Mouse (Mus musculus): ENCODE data around the gene Fam169a. TPM values are rescaled to one million over a fixed set of nuclear protein-coding genes. Genes with fewer than 3 reads are reported as not detected.

Fam169a gene
- total and polyA plus RNA-seq, 3 experiments: 0.42 to 0.79 TPM; not detected in 1

DNA sequence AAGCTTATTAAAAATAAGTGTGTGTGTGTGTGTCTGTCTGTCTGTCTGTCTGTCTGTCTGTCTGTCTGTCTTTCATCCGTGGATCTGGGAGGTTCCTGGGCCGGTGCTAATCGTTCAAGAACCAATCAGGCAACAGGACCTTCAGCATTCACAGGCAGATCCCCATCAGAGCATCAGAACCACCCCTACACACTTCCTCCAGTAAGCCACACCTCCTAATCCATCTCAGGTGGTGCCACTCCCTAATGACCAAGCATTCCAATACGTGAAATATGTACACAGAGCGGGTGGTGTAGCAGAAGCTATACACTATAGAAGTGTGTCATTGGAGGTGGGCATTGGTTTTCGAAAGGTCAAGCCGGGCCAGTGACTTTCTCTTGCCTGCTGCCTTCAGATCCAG lies 15.3 kb downstream of the Fam169a start:
- in situ Hi-C loops (cut with MboI; ENCODE audit: low pct_ligation_motif_present, low pct_unique_long_range_greater_than_20kb, low sequenced_read_pairs) (no loop called here), dilution Hi-C loops (cut with MboI; ENCODE audit: extremely low pct_ligation_motif_present, extremely low pct_unique_long_range_greater_than_20kb, low sequenced_read_pairs) (no loop called here)
- TF ChIP-seq JUN (IDR thresholded peaks at IDR 0.05; ENCODE audit: insufficient read depth, low read depth, low read length) (no peak), MEF2A (IDR thresholded peaks at IDR 0.05; ENCODE audit: borderline replicate concordance, low read depth, low read length) (no peak), MAFK (IDR thresholded peaks at IDR 0.05; ENCODE audit: insufficient replicate concordance, low read length) (no peak), MAZ (IDR thresholded peaks at IDR 0.05; ENCODE audit: low read depth, low read length) (no peak), SIN3A (IDR thresholded peaks at IDR 0.05; ENCODE audit: low read length) (no peak), GABPA (IDR thresholded peaks at IDR 0.05; ENCODE audit: insufficient replicate concordance, low read depth, low read length) (no peak), TBP (conservative IDR thresholded peaks at IDR 0.05; ENCODE audit: low read depth, low read length) (no peak)
- no peaks in the 10 kb centered on the region for H3K36me3 ChIP-seq (replicated peaks in 1 of 2; ENCODE audit: control insufficient read depth in 1 of 2, insufficient read depth in 1 of 2, low read length in 1 of 2)
- H3K9ac ChIP-seq (ENCODE audit: insufficient read depth, low read depth): no peak overlapping the region
- no peaks in the 10 kb centered on the region for H3K9me3 ChIP-seq (replicated peaks; ENCODE audit: low read length)
- no peaks in the 10 kb centered on the region for H3K79me2 ChIP-seq (replicated peaks; ENCODE audit: control insufficient read depth, extremely low read depth, insufficient read depth, poor library complexity, severe bottlenecking)
- no peak overlapping the region for H3K4me3 ChIP-seq (replicated peaks in 1 of 3; ENCODE audit: low read depth in 2 of 3, low read length in 2 of 3, poor library complexity in 1 of 3)
- H3K27me3 ChIP-seq (replicated peaks): no peaks in the 10 kb centered on the region
- no peak for DNase-seq (ENCODE audit: extremely low read depth)
- H3K4me1 ChIP-seq (ENCODE audit: control insufficient read depth in 1 of 2, insufficient read depth in 2 of 2): no peaks in the 10 kb centered on the region
- H3K4me2 ChIP-seq (ENCODE audit: insufficient read depth, low read depth, poor library complexity, severe bottlenecking): no peak overlapping the region
- H3K27ac ChIP-seq (ENCODE audit: insufficient read depth, low read depth): no peak overlapping the region

GRCm38 (mm10) chr13:97086316-97086715 lies 19.2 kb downstream of the Fam169a start:
- H3K9ac ChIP-seq (ENCODE audit: insufficient read depth, low read depth): no peak overlapping the region
- H3K27me3 ChIP-seq (replicated peaks): no peaks in the 10 kb centered on the region
- H3K9me3 ChIP-seq (replicated peaks; ENCODE audit: low read length): no peaks in the 10 kb centered on the region
- dilution Hi-C loops (cut with MboI; ENCODE audit: extremely low pct_ligation_motif_present, extremely low pct_unique_long_range_greater_than_20kb, low sequenced_read_pairs): no loop called here
- DNase-seq (ENCODE audit: extremely low read depth): no peak
- H3K4me2 ChIP-seq (ENCODE audit: insufficient read depth, low read depth, poor library complexity, severe bottlenecking): no peak overlapping the region
- in situ Hi-C loops (cut with MboI; ENCODE audit: low pct_ligation_motif_present, low pct_unique_long_range_greater_than_20kb, low sequenced_read_pairs): no loop called here
- no peak overlapping the region for H3K4me3 ChIP-seq (replicated peaks in 1 of 3; ENCODE audit: low read depth in 2 of 3, low read length in 2 of 3, poor library complexity in 1 of 3)
- H3K36me3 ChIP-seq (replicated peaks in 1 of 2; ENCODE audit: control insufficient read depth in 1 of 2, insufficient read depth in 1 of 2, low read length in 1 of 2): no peaks in the 10 kb centered on the region
- no peaks in the 10 kb centered on the region for H3K4me1 ChIP-seq (ENCODE audit: control insufficient read depth in 1 of 2, insufficient read depth in 2 of 2)
- H3K27ac ChIP-seq (ENCODE audit: insufficient read depth, low read depth): no peak overlapping the region
- no peaks in the 10 kb centered on the region for H3K79me2 ChIP-seq (replicated peaks; ENCODE audit: control insufficient read depth, extremely low read depth, insufficient read depth, poor library complexity, severe bottlenecking)
- TF ChIP-seq ZC3H11A (IDR thresholded peaks at IDR 0.05; ENCODE audit: low read depth, low read length) (no peak), USF1 (IDR thresholded peaks at IDR 0.05; ENCODE audit: low read depth, low read length) (no peak), MEF2A (IDR thresholded peaks at IDR 0.05; ENCODE audit: borderline replicate concordance, low read depth, low read length) (no peak), NRF1 (IDR thresholded peaks at IDR 0.05; ENCODE audit: low read depth, low read length) (no peak), KAT2A (IDR thresholded peaks at IDR 0.05; ENCODE audit: insufficient replicate concordance, low read length) (no peak), GABPA (IDR thresholded peaks at IDR 0.05; ENCODE audit: insufficient replicate concordance, low read depth, low read length) (no peak), SMC3 (IDR thresholded peaks at IDR 0.05; ENCODE audit: low read depth, low read length) (no peak), POLR2A (IDR thresholded peaks at IDR 0.05; ENCODE audit: low read depth, low read length) (no peak), HCFC1 (IDR thresholded peaks at IDR 0.05; ENCODE audit: low read depth, low read length) (no peak), PAX5 (IDR thresholded peaks at IDR 0.05; ENCODE audit: low read length) (no peak), UBTF (IDR thresholded peaks at IDR 0.05; ENCODE audit: low read depth, low read length) (no peak), IRF4 (IDR thresholded peaks at IDR 0.05; ENCODE audit: low read depth, low read length) (no peak), E2F4 (IDR thresholded peaks at IDR 0.05; ENCODE audit: insufficient replicate concordance, low read depth, low read length) (no peak), ZKSCAN1 (IDR thresholded peaks at IDR 0.05; ENCODE audit: borderline replicate concordance, low read depth, low read length) (no peak), TBP (conservative IDR thresholded peaks at IDR 0.05; ENCODE audit: low read depth, low read length) (no peak), TCF12 (IDR thresholded peaks at IDR 0.05; ENCODE audit: low read depth, low read length) (no peak), NELFE (IDR thresholded peaks at IDR 0.05; ENCODE audit: low read depth, low read length) (no peak), BHLHE40 (IDR thresholded peaks at IDR 0.05; ENCODE audit: low read depth, low read length) (no peak)

Data from CH12.LX (cell line).